Mouse (Mus musculus): ENCODE results near the gene Fto.

GRCm38 (mm10) chr8:91280467-91281212 is 32.7 kb upstream of the Fto start:
- no peak for TF ChIP-seq CTCF (IDR thresholded peaks at IDR 0.05; ENCODE audit: borderline replicate concordance, insufficient read depth, low read depth, low read length)
- no peak for TF ChIP-seq POLR2A (IDR thresholded peaks at IDR 0.05; ENCODE audit: borderline replicate concordance, insufficient read depth, low read length)
